Mouse (Mus musculus): ENCODE measurements around the gene Srgn. TPM values are rescaled to one million over a fixed set of nuclear protein-coding genes. Genes with fewer than 3 reads are reported as not detected.

The Srgn gene
- polyA plus RNA-seq, 1 experiment from 2014 or later = 26.4 TPM

DNA sequence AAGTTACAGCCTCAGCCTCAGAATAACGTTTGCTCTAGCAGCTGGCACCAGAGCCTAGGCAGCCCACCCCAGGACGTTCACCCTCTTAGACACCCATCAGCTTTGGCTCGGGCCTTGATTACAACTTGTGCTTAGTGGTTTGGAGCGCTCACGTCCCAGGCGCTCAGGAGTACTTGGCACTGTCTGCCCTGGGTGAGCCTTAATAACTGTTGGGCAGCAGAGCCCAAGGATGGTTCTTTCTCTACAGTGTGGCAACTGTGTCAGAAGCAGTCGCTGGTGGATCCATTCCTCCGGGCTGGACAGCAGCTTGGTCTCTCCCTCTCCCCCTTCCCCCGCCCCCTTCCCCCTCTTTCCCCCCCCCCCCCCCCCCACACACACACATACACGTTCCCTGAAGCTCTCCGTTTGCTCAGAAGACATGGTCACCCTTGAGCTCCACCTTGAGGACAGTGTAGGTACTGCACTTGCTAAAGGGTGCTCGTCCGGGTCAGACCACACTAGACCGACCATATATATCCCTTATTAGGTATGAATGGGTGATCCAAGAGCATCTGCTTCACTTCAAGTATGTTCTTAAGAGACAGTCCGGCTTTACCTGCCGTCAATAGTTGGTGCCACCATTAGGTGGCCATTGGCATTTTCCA, 22.4 kb upstream of the Srgn start:
- H3K4me2 ChIP-seq (ENCODE audit: low read depth, low read length) = no peak overlapping the region
- H3K36me3 ChIP-seq (ENCODE audit: control insufficient read depth, insufficient read depth, low read length) = no peaks in the 10 kb centered on the region
- no peak overlapping the region for H3K27ac ChIP-seq (ENCODE audit: low read length)
- no peaks in the 10 kb centered on the region for H3K4me1 ChIP-seq (ENCODE audit: control insufficient read depth, insufficient read depth, low read length)
- peak; percentile 37; the same call in 1 of the 2 replicates for ATAC-seq (ENCODE audit: insufficient read depth, low FRiP score)
- no peak overlapping the region for H3K9ac ChIP-seq (ENCODE audit: low read length)
- H3K4me3 ChIP-seq (replicated peaks; ENCODE audit: low read length) = no peak overlapping the region
- H3K27me3 ChIP-seq (ENCODE audit: control insufficient read depth, insufficient read depth, low read length) = no peaks in the 10 kb centered on the region
- 29% methylated on average over 15 of the region's 16 CpGs for whole genome bisulfite sequencing
- no peaks in the 10 kb centered on the region for H3K9me3 ChIP-seq (replicated peaks; ENCODE audit: control insufficient read depth, low read length)

DNA sequence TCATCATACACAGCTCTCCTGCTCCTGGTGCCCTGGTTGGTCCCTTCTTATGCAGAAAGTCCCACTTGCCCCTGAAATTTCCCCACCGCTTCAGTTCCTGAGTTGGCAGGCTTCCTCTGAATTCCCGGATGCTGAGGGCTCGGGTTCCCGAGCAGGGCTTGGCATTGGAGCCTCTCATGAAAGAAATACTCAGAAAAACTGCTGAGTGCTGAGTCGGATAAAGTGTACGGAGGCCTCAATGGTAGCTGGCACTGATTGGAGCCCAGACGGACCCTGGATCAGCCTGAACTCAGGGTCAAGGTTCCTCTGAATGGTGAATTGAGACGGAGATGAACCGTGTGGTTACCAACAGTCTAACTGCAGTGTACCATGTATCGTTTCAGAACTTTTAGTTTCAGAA, 19.2 kb upstream of the Srgn start:
- H3K4me3 ChIP-seq (replicated peaks; ENCODE audit: low read length) = no peak overlapping the region
- no peaks in the 10 kb centered on the region for H3K9me3 ChIP-seq (replicated peaks; ENCODE audit: control insufficient read depth, low read length)
- no peak overlapping the region for H3K27ac ChIP-seq (ENCODE audit: low read length)
- WGBS = 73% methylated on average over 10 of the region's 10 CpGs
- H3K4me1 ChIP-seq (ENCODE audit: control insufficient read depth, insufficient read depth, low read length) = no peaks in the 10 kb centered on the region
- no peak overlapping the region for H3K4me2 ChIP-seq (ENCODE audit: low read depth, low read length)
- ATAC-seq (ENCODE audit: insufficient read depth, low FRiP score) = no peak
- H3K27me3 ChIP-seq (ENCODE audit: control insufficient read depth, insufficient read depth, low read length) = no peaks in the 10 kb centered on the region
- H3K36me3 ChIP-seq (ENCODE audit: control insufficient read depth, insufficient read depth, low read length) = no peaks in the 10 kb centered on the region
- H3K9ac ChIP-seq (ENCODE audit: low read length) = no peak overlapping the region

DNA sequence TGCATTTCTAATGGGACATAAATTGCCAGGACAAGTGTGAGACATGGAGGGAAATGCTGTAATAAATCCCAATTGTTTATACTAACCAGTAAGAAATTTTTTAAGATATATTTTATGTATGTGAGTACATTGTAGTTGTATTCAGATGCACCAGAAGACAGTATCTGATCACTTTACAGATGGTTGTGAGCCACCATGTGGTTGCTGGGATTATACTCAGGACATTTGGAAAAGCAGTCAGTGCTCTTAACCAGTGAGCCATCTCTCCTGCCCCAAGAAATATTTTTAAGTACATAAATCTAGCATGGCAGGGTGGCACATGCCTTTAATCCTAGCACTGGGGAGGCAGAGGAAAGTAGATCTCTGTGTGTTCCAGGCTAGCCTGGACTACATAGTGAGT, 18.5 kb upstream of the Srgn start:
- no peak overlapping the region for H3K27ac ChIP-seq (ENCODE audit: low read length)
- H3K27me3 ChIP-seq (ENCODE audit: control insufficient read depth, insufficient read depth, low read length) = no peaks in the 10 kb centered on the region
- H3K36me3 ChIP-seq (ENCODE audit: control insufficient read depth, insufficient read depth, low read length) = no peaks in the 10 kb centered on the region
- no peak overlapping the region for H3K9ac ChIP-seq (ENCODE audit: low read length)
- ATAC-seq (ENCODE audit: insufficient read depth, low FRiP score) = no peak
- H3K4me2 ChIP-seq (ENCODE audit: low read depth, low read length) = no peak overlapping the region
- H3K9me3 ChIP-seq (replicated peaks; ENCODE audit: control insufficient read depth, low read length) = no peaks in the 10 kb centered on the region
- H3K4me1 ChIP-seq (ENCODE audit: control insufficient read depth, insufficient read depth, low read length) = no peaks in the 10 kb centered on the region
- H3K4me3 ChIP-seq (replicated peaks; ENCODE audit: low read length) = no peak overlapping the region

DNA sequence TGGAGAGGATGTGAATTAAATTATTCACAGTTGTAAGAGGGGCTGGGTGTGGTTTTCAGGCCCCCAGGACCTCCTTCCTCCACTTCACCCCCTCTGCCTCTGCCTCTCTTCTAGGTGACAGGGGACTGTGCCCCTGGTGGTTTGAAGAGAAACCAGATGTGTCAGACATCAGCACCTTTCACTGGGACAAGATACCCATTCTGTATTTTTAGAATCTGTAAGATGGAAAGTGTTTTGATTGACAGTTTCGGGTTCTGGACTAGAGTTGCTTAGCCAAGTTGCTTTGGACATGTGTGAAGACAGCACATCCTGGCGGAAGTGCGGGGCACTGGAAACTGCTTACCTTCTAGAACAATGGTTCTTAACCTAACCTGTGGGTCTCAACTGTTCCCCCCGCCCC, 17.1 kb upstream of the Srgn start:
- 88% methylated on average over 4 of the region's 4 CpGs for WGBS
- no peak overlapping the region for H3K4me2 ChIP-seq (ENCODE audit: low read depth, low read length)

DNA sequence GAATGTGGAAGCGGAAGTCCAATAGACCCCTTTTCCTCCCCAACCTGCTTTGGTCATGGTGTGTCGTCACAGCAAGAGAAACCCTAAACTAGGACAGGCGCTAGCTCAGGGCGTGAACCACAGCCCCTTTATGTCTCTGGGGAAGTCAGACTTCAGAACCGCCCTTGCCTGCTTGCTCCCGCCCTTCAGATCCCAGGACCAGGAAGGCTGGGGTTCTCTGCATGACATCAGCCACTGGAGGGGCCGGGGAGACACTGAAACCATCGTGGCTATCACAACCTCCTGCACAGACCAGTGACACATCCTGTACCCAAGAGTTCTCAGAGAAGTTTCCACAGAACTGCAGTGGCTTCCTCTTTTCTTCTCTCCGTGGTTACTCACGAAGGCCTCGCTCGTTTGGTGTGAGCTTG, 16.2 kb upstream of the Srgn start:
- no peaks in the 10 kb centered on the region for H3K36me3 ChIP-seq (ENCODE audit: control insufficient read depth, insufficient read depth, low read length)
- no peak overlapping the region for H3K4me3 ChIP-seq (replicated peaks; ENCODE audit: low read length)
- no peaks in the 10 kb centered on the region for H3K9me3 ChIP-seq (replicated peaks; ENCODE audit: control insufficient read depth, low read length)
- no peaks in the 10 kb centered on the region for H3K4me1 ChIP-seq (ENCODE audit: control insufficient read depth, insufficient read depth, low read length)
- no peaks in the 10 kb centered on the region for H3K27me3 ChIP-seq (ENCODE audit: control insufficient read depth, insufficient read depth, low read length)
- H3K27ac ChIP-seq (ENCODE audit: low read length) = no peak overlapping the region
- ATAC-seq (ENCODE audit: insufficient read depth, low FRiP score) = peak; percentile 53; the same call in 1 of the 2 replicates
- H3K4me2 ChIP-seq (ENCODE audit: low read depth, low read length) = no peak overlapping the region
- WGBS = 81% methylated on average over 12 of the region's 12 CpGs
- no peak overlapping the region for H3K9ac ChIP-seq (ENCODE audit: low read length)

More for the DNA sequence above, 17.1 kb upstream of the Srgn start:
- H3K9ac ChIP-seq (ENCODE audit: low read length) = no peak overlapping the region
- no peak overlapping the region for H3K4me3 ChIP-seq (replicated peaks; ENCODE audit: low read length)
- H3K36me3 ChIP-seq (ENCODE audit: control insufficient read depth, insufficient read depth, low read length) = no peaks in the 10 kb centered on the region
- H3K4me1 ChIP-seq (ENCODE audit: control insufficient read depth, insufficient read depth, low read length) = no peaks in the 10 kb centered on the region
- H3K9me3 ChIP-seq (replicated peaks; ENCODE audit: control insufficient read depth, low read length) = no peaks in the 10 kb centered on the region
- ATAC-seq (ENCODE audit: insufficient read depth, low FRiP score) = no peak
- H3K27ac ChIP-seq (ENCODE audit: low read length) = no peak overlapping the region
- no peaks in the 10 kb centered on the region for H3K27me3 ChIP-seq (ENCODE audit: control insufficient read depth, insufficient read depth, low read length)

DNA sequence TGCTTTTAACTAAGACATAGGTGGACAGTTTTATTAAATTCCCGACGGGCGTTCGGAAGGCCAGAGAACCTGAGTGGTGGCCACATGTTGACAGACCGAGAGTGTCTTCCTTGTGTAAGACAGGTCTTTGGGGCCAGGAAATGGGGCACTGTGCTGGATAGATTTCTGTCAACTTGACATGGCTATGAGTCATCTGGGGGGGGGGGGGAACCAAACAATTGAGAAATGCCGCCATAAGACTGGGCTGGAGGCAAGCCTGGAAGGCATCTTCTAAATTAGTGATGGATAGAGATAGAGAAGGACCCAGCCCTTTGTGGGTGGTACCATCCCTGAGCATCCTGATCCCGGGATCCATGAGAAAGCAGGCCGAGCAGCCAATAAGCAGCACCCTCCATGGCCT, 15.7 kb upstream of the Srgn start:
- Histone ChIP-seq H3K27ac (ENCODE audit: low read length) (no peak overlapping the region), H3K36me3 (ENCODE audit: control insufficient read depth, insufficient read depth, low read length) (no peaks in the 10 kb centered on the region), H3K9me3 (replicated peaks; ENCODE audit: control insufficient read depth, low read length) (no peaks in the 10 kb centered on the region), H3K4me3 (replicated peaks; ENCODE audit: low read length) (no peak overlapping the region), H3K4me1 (ENCODE audit: control insufficient read depth, insufficient read depth, low read length) (no peaks in the 10 kb centered on the region), H3K9ac (ENCODE audit: low read length) (no peak overlapping the region), H3K4me2 (ENCODE audit: low read depth, low read length) (no peak overlapping the region), H3K27me3 (ENCODE audit: control insufficient read depth, insufficient read depth, low read length) (no peaks in the 10 kb centered on the region)
- ATAC-seq (ENCODE audit: insufficient read depth, low FRiP score) = no peak
- 84% methylated on average over 8 of the region's 8 CpGs for WGBS

DNA sequence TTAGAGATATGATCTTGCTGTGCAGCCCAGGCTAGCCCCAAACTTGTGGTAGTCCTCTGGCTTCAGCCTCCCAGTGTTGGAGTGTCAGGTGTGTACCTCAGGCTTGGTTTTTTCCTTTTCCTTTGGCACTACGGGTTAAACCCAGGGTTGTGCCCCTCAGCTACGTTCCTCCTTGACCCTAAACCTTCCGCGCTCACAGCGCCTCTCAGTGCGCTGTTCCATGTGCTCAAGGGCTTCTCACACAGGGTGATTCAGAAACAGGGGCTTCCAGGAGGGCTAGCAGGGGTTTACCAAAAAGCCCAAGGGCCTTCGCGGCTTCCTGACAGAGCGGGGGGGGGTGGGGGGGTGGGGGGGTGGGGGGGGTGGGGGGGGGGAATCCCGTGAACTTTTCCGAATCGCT, 15.3 kb upstream of the Srgn start:
- Histone ChIP-seq H3K36me3 (ENCODE audit: control insufficient read depth, insufficient read depth, low read length) (no peaks in the 10 kb centered on the region), H3K9me3 (replicated peaks; ENCODE audit: control insufficient read depth, low read length) (no peaks in the 10 kb centered on the region), H3K9ac (ENCODE audit: low read length) (no peak overlapping the region), H3K4me3 (replicated peaks; ENCODE audit: low read length) (no peak overlapping the region), H3K4me2 (ENCODE audit: low read depth, low read length) (no peak overlapping the region), H3K27ac (ENCODE audit: low read length) (no peak overlapping the region), H3K27me3 (ENCODE audit: control insufficient read depth, insufficient read depth, low read length) (no peaks in the 10 kb centered on the region), H3K4me1 (ENCODE audit: control insufficient read depth, insufficient read depth, low read length) (no peaks in the 10 kb centered on the region)
- ATAC-seq (ENCODE audit: insufficient read depth, low FRiP score) = no peak
- WGBS = 89% methylated on average over 12 of the region's 12 CpGs

DNA sequence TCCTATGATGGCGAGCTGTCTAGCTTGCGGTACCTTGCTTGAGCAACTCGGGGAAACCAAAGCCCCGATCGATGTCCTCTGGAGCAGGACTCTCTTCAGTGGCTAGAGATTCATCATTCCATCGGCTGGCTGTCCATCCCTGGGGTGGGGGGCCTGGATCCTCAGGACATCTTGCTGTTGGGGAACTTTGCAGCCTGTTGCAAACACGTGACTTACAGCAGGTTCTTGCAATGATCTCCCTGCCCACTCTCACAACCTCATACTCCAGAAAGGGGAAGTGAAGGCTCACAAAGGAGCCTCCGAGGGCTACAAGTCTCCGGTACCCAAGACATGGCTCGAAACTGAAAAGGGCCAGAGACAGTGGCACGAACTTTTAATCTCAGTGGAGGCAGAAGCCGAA, 14.2 kb upstream of the Srgn start:
- no peaks in the 10 kb centered on the region for H3K27me3 ChIP-seq (ENCODE audit: control insufficient read depth, insufficient read depth, low read length)
- no peaks in the 10 kb centered on the region for H3K9me3 ChIP-seq (replicated peaks; ENCODE audit: control insufficient read depth, low read length)
- no peak for ATAC-seq (ENCODE audit: insufficient read depth, low FRiP score)
- no peak overlapping the region for H3K4me2 ChIP-seq (ENCODE audit: low read depth, low read length)
- 89% methylated on average over 12 of the region's 12 CpGs for WGBS
- H3K27ac ChIP-seq (ENCODE audit: low read length) = no peak overlapping the region
- H3K9ac ChIP-seq (ENCODE audit: low read length) = no peak overlapping the region
- no peaks in the 10 kb centered on the region for H3K36me3 ChIP-seq (ENCODE audit: control insufficient read depth, insufficient read depth, low read length)
- no peak overlapping the region for H3K4me3 ChIP-seq (replicated peaks; ENCODE audit: low read length)
- no peaks in the 10 kb centered on the region for H3K4me1 ChIP-seq (ENCODE audit: control insufficient read depth, insufficient read depth, low read length)

DNA sequence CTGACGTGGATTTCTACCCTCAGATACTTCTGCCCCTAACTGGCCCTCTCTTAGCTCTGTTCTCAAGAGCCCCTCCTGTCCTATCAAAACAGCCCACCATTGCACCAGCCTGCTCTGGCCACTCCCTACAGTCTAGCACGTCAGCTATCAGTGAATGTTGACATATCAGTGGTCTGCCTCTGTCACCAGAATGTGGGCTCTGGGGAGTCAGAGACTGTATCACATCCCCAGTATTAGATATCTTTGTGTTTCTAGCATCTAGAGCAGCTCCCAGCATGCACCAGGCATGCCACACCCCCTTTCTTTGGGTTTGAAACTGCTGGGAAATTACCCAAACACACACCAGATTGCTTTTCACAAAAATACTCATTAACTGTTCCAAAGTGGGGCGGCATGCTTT, 13.5 kb upstream of the Srgn start:
- ATAC-seq (ENCODE audit: insufficient read depth, low FRiP score) = no peak
- no peaks in the 10 kb centered on the region for H3K9me3 ChIP-seq (replicated peaks; ENCODE audit: control insufficient read depth, low read length)
- no peaks in the 10 kb centered on the region for H3K27me3 ChIP-seq (ENCODE audit: control insufficient read depth, insufficient read depth, low read length)
- 52% methylated on average over 3 of the region's 3 CpGs for WGBS
- no peak overlapping the region for H3K4me3 ChIP-seq (replicated peaks; ENCODE audit: low read length)
- H3K36me3 ChIP-seq (ENCODE audit: control insufficient read depth, insufficient read depth, low read length) = no peaks in the 10 kb centered on the region
- no peak overlapping the region for H3K9ac ChIP-seq (ENCODE audit: low read length)
- H3K27ac ChIP-seq (ENCODE audit: low read length) = no peak overlapping the region
- H3K4me1 ChIP-seq (ENCODE audit: control insufficient read depth, insufficient read depth, low read length) = no peaks in the 10 kb centered on the region
- no peak overlapping the region for H3K4me2 ChIP-seq (ENCODE audit: low read depth, low read length)

DNA sequence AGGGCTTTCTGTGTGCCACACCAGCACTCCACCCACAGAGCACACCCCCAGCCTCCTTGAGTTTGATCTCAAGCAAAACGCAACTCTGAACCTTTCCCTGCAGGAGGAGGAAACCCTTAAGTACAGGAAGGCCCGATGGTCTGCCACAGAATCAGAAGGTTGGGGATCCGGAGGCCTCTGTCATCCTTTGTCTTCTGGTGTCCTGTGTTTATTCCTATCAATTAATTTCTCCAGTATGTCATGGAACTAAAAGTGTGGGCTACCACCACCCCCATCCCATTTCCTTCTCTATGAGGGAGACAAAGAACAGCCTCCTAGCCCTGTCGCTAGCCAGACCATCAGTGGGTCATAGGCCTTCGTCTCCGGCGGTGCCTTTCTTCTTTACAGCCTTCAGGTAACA, 7.3 kb upstream of the Srgn start:
- Histone ChIP-seq H3K27me3 (ENCODE audit: control insufficient read depth, insufficient read depth, low read length) (no peaks in the 10 kb centered on the region), H3K4me2 (ENCODE audit: low read depth, low read length) (no peak overlapping the region), H3K36me3 (ENCODE audit: control insufficient read depth, insufficient read depth, low read length) (no peaks in the 10 kb centered on the region), H3K9ac (ENCODE audit: low read length) (no peak overlapping the region), H3K9me3 (replicated peaks; ENCODE audit: control insufficient read depth, low read length) (no peaks in the 10 kb centered on the region), H3K4me3 (replicated peaks; ENCODE audit: low read length) (no peak overlapping the region), H3K4me1 (ENCODE audit: control insufficient read depth, insufficient read depth, low read length) (no peaks in the 10 kb centered on the region), H3K27ac (ENCODE audit: low read length) (no peak overlapping the region)
- WGBS = 74% methylated on average over 7 of the region's 7 CpGs
- ATAC-seq (ENCODE audit: insufficient read depth, low FRiP score) = no peak
